ENCODE assay signal across 7 mouse cellular contexts in genomic region chr9:31117088-31117487, GRCm38 (mm10).
"Had no signal": no experiment of that assay in that cellular context is flagged by ENCODE, and none has a peak within 500 bp of the region (broad histone marks: within the 10 kb centered on the region; RNA-seq: fewer than 3 reads in every experiment).

No protein-coding gene starts in this region.

- DNase-seq: kidney, adult 8-10 months; kidney, postnatal 25 days; layer of hippocampus, adult 9-11 months; layer of hippocampus, postnatal 36 days; lung, embryonic 14.5 days; lung, postnatal 14 days; thymus, postnatal 14 days had no signal
